Mouse (Mus musculus) cerebellum, adult 11-12 months (tissue): ENCODE data around the gene Mrpl53.

Source experiments
- DNase-seq: peaks from one replicate; pipeline ENCODE4 v3.0.0; 2022

Mrpl53 gene

GRCm38 (mm10) chr6:83122961-83123360 lies 14.1 kb downstream of the Mrpl53 start:
- DNase-seq: peak; percentile 32

- peak; percentile 90 for DNase-seq
These were observed 16.0 kb downstream of the Mrpl53 start for GRCm38 (mm10) chr6:83124851-83125312.

GRCm38 (mm10) chr6:83125331-83125730 lies 16.5 kb downstream of the Mrpl53 start, which contains the start of gene Ino80b:
Gene Ino80b (minus strand): TSS chr6:83125431.
- no peak for DNase-seq

- no peak for DNase-seq
These were observed 18.6 kb downstream of the Mrpl53 start for GRCm38 (mm10) chr6:83127419-83127818.

GRCm38 (mm10) chr6:83131469-83132034 lies 22.7 kb downstream of the Mrpl53 start:
- no peak for DNase-seq

GRCm38 (mm10) chr6:83132176-83132919 lies 23.5 kb downstream of the Mrpl53 start:
- no peak for DNase-seq

- DNase-seq: no peak
These were observed 25.4 kb downstream of the Mrpl53 start for GRCm38 (mm10) chr6:83134226-83134625.

- DNase-seq: no peak
These were observed 26.2 kb downstream of the Mrpl53 start, which contains the start of gene Rtkn for GRCm38 (mm10) chr6:83134951-83135513. Gene Rtkn (plus strand): TSS chr6:83135463.

GRCm38 (mm10) chr6:83135571-83136161 lies 26.8 kb downstream of the Mrpl53 start:
- no peak for DNase-seq

- no peak for DNase-seq
These were observed 27.5 kb downstream of the Mrpl53 start for GRCm38 (mm10) chr6:83136291-83136880.

GRCm38 (mm10) chr6:83136881-83137575 lies 28.2 kb downstream of the Mrpl53 start:
- DNase-seq: no peak

GRCm38 (mm10) chr6:83137576-83137950 lies 28.7 kb downstream of the Mrpl53 start:
- DNase-seq: no peak

- DNase-seq: no peak
These were observed 29.2 kb downstream of the Mrpl53 start for GRCm38 (mm10) chr6:83138056-83138455.

GRCm38 (mm10) chr6:83140044-83140443 lies 31.2 kb downstream of the Mrpl53 start:
- DNase-seq: no peak

GRCm38 (mm10) chr6:83141636-83142035 lies 32.8 kb downstream of the Mrpl53 start:
- no peak for DNase-seq

- no peak for DNase-seq
These were observed 33.4 kb downstream of the Mrpl53 start for GRCm38 (mm10) chr6:83142211-83142731.

- DNase-seq: no peak
These were observed 34.0 kb downstream of the Mrpl53 start for GRCm38 (mm10) chr6:83142886-83143285.

GRCm38 (mm10) chr6:83145209-83145608 lies 36.4 kb downstream of the Mrpl53 start:
- no peak for DNase-seq

GRCm38 (mm10) chr6:83145805-83146204 lies 37.0 kb downstream of the Mrpl53 start:
- no peak for DNase-seq

GRCm38 (mm10) chr6:83147280-83147679 lies 38.4 kb downstream of the Mrpl53 start:
- DNase-seq: no peak

- DNase-seq: no peak
These were observed 42.9 kb downstream of the Mrpl53 start for GRCm38 (mm10) chr6:83151721-83152120.

GRCm38 (mm10) chr6:83153038-83153437 lies 44.2 kb downstream of the Mrpl53 start:
- DNase-seq: no peak
